Mouse (Mus musculus): ENCODE results near the gene Cuedc2. TPM values are rescaled to one million over a fixed set of nuclear protein-coding genes. Genes with fewer than 3 reads are reported as not detected.

Gene Cuedc2
- polyA plus RNA-seq, 1 experiment from 2014 or later = 359 TPM

- Histone ChIP-seq H3K4me3 (ENCODE audit: low read depth, low read length) (no peak overlapping the region), H3K9ac (replicated peaks; ENCODE audit: low read depth, low read length) (no peak overlapping the region), H3K27me3 (ENCODE audit: control insufficient read depth, insufficient read depth, low read length) (no peaks in the 10 kb centered on the region), H3K36me3 (ENCODE audit: control insufficient read depth, insufficient read depth, low read length) (peaks cover 32% of the 10 kb centered on the region), H3K4me1 (ENCODE audit: control insufficient read depth, insufficient read depth, low read length) (no peaks in the 10 kb centered on the region), H3K27ac (ENCODE audit: low read depth, low read length) (no peak overlapping the region), H3K9me3 (ENCODE audit: control insufficient read depth, low read length) (no peaks in the 10 kb centered on the region), H3K4me2 (ENCODE audit: low read depth, low read length) (no peak overlapping the region)
- 93% methylated on average over 3 of the region's 3 CpGs for WGBS
- ATAC-seq (ENCODE audit: low read depth) = no peak
Observed at GRCm38 (mm10) chr19:46287566-46287965, 50.9 kb downstream of the Cuedc2 start.

GRCm38 (mm10) chr19:46286926-46287325 lies 51.6 kb downstream of the Cuedc2 start:
- 96% methylated on average over 3 of the region's 3 CpGs for WGBS
- ATAC-seq (ENCODE audit: low read depth) = no peak
- no peak overlapping the region for H3K4me3 ChIP-seq (ENCODE audit: low read depth, low read length)

GRCm38 (mm10) chr19:46286047-46286446 lies 52.5 kb downstream of the Cuedc2 start:
- Histone ChIP-seq H3K4me2 (ENCODE audit: low read depth, low read length) (no peak overlapping the region), H3K4me1 (ENCODE audit: control insufficient read depth, insufficient read depth, low read length) (no peaks in the 10 kb centered on the region), H3K9me3 (ENCODE audit: control insufficient read depth, low read length) (no peaks in the 10 kb centered on the region), H3K9ac (replicated peaks; ENCODE audit: low read depth, low read length) (no peak overlapping the region), H3K36me3 (ENCODE audit: control insufficient read depth, insufficient read depth, low read length) (peaks cover 42% of the 10 kb centered on the region), H3K27me3 (ENCODE audit: control insufficient read depth, insufficient read depth, low read length) (no peaks in the 10 kb centered on the region), H3K27ac (ENCODE audit: low read depth, low read length) (no peak overlapping the region), H3K4me3 (ENCODE audit: low read depth, low read length) (no peak overlapping the region)
- no peak for ATAC-seq (ENCODE audit: low read depth)
- 93% methylated on average over 6 of the region's 6 CpGs for WGBS

More at GRCm38 (mm10) chr19:46286926-46287325, 51.6 kb downstream of the Cuedc2 start:
- H3K36me3 ChIP-seq (ENCODE audit: control insufficient read depth, insufficient read depth, low read length) = peaks cover 36% of the 10 kb centered on the region
- H3K27me3 ChIP-seq (ENCODE audit: control insufficient read depth, insufficient read depth, low read length) = no peaks in the 10 kb centered on the region
- no peak overlapping the region for H3K4me2 ChIP-seq (ENCODE audit: low read depth, low read length)
- no peaks in the 10 kb centered on the region for H3K4me1 ChIP-seq (ENCODE audit: control insufficient read depth, insufficient read depth, low read length)
- H3K9me3 ChIP-seq (ENCODE audit: control insufficient read depth, low read length) = no peaks in the 10 kb centered on the region
- no peak overlapping the region for H3K27ac ChIP-seq (ENCODE audit: low read depth, low read length)
- no peak overlapping the region for H3K9ac ChIP-seq (replicated peaks; ENCODE audit: low read depth, low read length)

- H3K4me2 ChIP-seq (ENCODE audit: low read depth, low read length) = no peak overlapping the region
- H3K27me3 ChIP-seq (ENCODE audit: control insufficient read depth, insufficient read depth, low read length) = no peaks in the 10 kb centered on the region
- peaks cover 45% of the 10 kb centered on the region for H3K36me3 ChIP-seq (ENCODE audit: control insufficient read depth, insufficient read depth, low read length)
- ATAC-seq (ENCODE audit: low read depth) = no peak
- H3K9ac ChIP-seq (replicated peaks; ENCODE audit: low read depth, low read length) = no peak overlapping the region
- 79% methylated on average over 7 of the region's 7 CpGs for WGBS
- no peaks in the 10 kb centered on the region for H3K9me3 ChIP-seq (ENCODE audit: control insufficient read depth, low read length)
- no peak overlapping the region for H3K27ac ChIP-seq (ENCODE audit: low read depth, low read length)
- H3K4me3 ChIP-seq (ENCODE audit: low read depth, low read length) = no peak overlapping the region
- no peaks in the 10 kb centered on the region for H3K4me1 ChIP-seq (ENCODE audit: control insufficient read depth, insufficient read depth, low read length)
Observed at GRCm38 (mm10) chr19:46285631-46286030, 52.9 kb downstream of the Cuedc2 start.

- Histone ChIP-seq H3K36me3 (ENCODE audit: control insufficient read depth, insufficient read depth, low read length) (peaks cover 55% of the 10 kb centered on the region), H3K4me3 (ENCODE audit: low read depth, low read length) (no peak overlapping the region), H3K27me3 (ENCODE audit: control insufficient read depth, insufficient read depth, low read length) (no peaks in the 10 kb centered on the region), H3K4me2 (ENCODE audit: low read depth, low read length) (no peak overlapping the region), H3K27ac (ENCODE audit: low read depth, low read length) (no peak overlapping the region), H3K9ac (replicated peaks; ENCODE audit: low read depth, low read length) (no peak overlapping the region), H3K9me3 (ENCODE audit: control insufficient read depth, low read length) (no peaks in the 10 kb centered on the region), H3K4me1 (ENCODE audit: control insufficient read depth, insufficient read depth, low read length) (no peaks in the 10 kb centered on the region)
- WGBS = 92% methylated on average over 4 of the region's 4 CpGs
- no peak for ATAC-seq (ENCODE audit: low read depth)
Observed at GRCm38 (mm10) chr19:46284686-46285085, 53.8 kb downstream of the Cuedc2 start.

GRCm38 (mm10) chr19:46282081-46282849 lies 56.2 kb downstream of the Cuedc2 start:
- Histone ChIP-seq H3K4me1 (ENCODE audit: control insufficient read depth, insufficient read depth, low read length) (no peaks in the 10 kb centered on the region), H3K9ac (replicated peaks; ENCODE audit: low read depth, low read length) (no peak overlapping the region), H3K4me2 (ENCODE audit: low read depth, low read length) (no peak overlapping the region), H3K27me3 (ENCODE audit: control insufficient read depth, insufficient read depth, low read length) (no peaks in the 10 kb centered on the region), H3K27ac (ENCODE audit: low read depth, low read length) (no peak overlapping the region), H3K36me3 (ENCODE audit: control insufficient read depth, insufficient read depth, low read length) (peaks cover 63% of the 10 kb centered on the region), H3K9me3 (ENCODE audit: control insufficient read depth, low read length) (no peaks in the 10 kb centered on the region), H3K4me3 (ENCODE audit: low read depth, low read length) (no peak overlapping the region)
- no peak for ATAC-seq (ENCODE audit: low read depth)
- 95% methylated on average over 11 of the region's 11 CpGs for WGBS

MicroRNAs encoded within 50 kb of the gene (microRNA counts, 519-probe panel; counts per million panel counts)
- not detected for microRNA mmu-miR-146b

Small RNAs within 50 kb of the gene (microRNA-seq; reads per million reads assigned to microRNA genes)
- 2.8 reads per million, percentile 2 among the genes with 10 or more reads in this experiment for gene Mir146b

Other genes starting within 250 kb of the Cuedc2 start
- not detected in 2 replicates for gene Elovl3, start 206.8 kb downstream of the Cuedc2 start, polyA plus RNA-seq (2014; fragmentation: Nextera tagmentation; extraction: Ambion mirVana)
- gene Pitx3, start 190.4 kb downstream of the Cuedc2 start, polyA plus RNA-seq (2014; fragmentation: Nextera tagmentation; extraction: Ambion mirVana) = not detected in 2 replicates
- 70.1 and 79.4 TPM in 2 replicates for gene Gbf1, start 186.2 kb downstream of the Cuedc2 start, polyA plus RNA-seq (2014; fragmentation: Nextera tagmentation; extraction: Ambion mirVana)
- 1.4 and 2.2 TPM in 2 replicates for gene Nfkb2, start 34.4 kb downstream of the Cuedc2 start, polyA plus RNA-seq (2014; fragmentation: Nextera tagmentation; extraction: Ambion mirVana)
- gene Psd, start 11.5 kb downstream of the Cuedc2 start, polyA plus RNA-seq (2014; fragmentation: Nextera tagmentation; extraction: Ambion mirVana) = 85.8 and 127 TPM in 2 replicates
- 42.5 and 53.1 TPM in 2 replicates for gene Fbxl15, start 10.5 kb downstream of the Cuedc2 start, polyA plus RNA-seq (2014; fragmentation: Nextera tagmentation; extraction: Ambion mirVana)
- 10.7 and 12.7 TPM in 2 replicates for gene Mfsd13a, start 2.4 kb upstream of the Cuedc2 start, polyA plus RNA-seq (2014; fragmentation: Nextera tagmentation; extraction: Ambion mirVana)
- 2.0 and 3.9 TPM in 2 replicates for gene 2310034G01Rik, start 11.6 kb upstream of the Cuedc2 start, polyA plus RNA-seq (2014; fragmentation: Nextera tagmentation; extraction: Ambion mirVana)
- gene Actr1a, start 57.0 kb upstream of the Cuedc2 start, polyA plus RNA-seq (2014; fragmentation: Nextera tagmentation; extraction: Ambion mirVana) = 320 and 344 TPM in 2 replicates
- 20.2 and 24.9 TPM in 2 replicates for gene Sufu, start 58.2 kb upstream of the Cuedc2 start, polyA plus RNA-seq (2014; fragmentation: Nextera tagmentation; extraction: Ambion mirVana)
- 32.2 and 37.5 TPM in 2 replicates for gene Trim8, start 163.0 kb upstream of the Cuedc2 start, polyA plus RNA-seq (2014; fragmentation: Nextera tagmentation; extraction: Ambion mirVana)
- gene Arl3, start 234.5 kb upstream of the Cuedc2 start, polyA plus RNA-seq (2014; fragmentation: Nextera tagmentation; extraction: Ambion mirVana) = 134 and 160 TPM in 2 replicates
- 10.5 and 10.7 TPM in 2 replicates for gene Sfxn2, start 234.7 kb upstream of the Cuedc2 start, polyA plus RNA-seq (2014; fragmentation: Nextera tagmentation; extraction: Ambion mirVana)